Mouse (Mus musculus): ENCODE data around the gene Tcf20. TPM values are rescaled to one million over a fixed set of nuclear protein-coding genes. Genes with fewer than 3 reads are reported as not detected.

Tcf20 gene
- polyA plus RNA-seq, 1 experiment: 11.1 TPM

- TF ChIP-seq TCF12 (IDR thresholded peaks at IDR 0.05; ENCODE audit: insufficient read depth, poor library complexity, severe bottlenecking): no peak
- no peak for TF ChIP-seq POLR2A (IDR thresholded peaks at IDR 0.05; ENCODE audit: insufficient read length, low read depth)
- TF ChIP-seq MYOD1 (IDR thresholded peaks at IDR 0.05; ENCODE audit: control insufficient read depth in 1 of 3, insufficient read length in 2 of 3, low read depth in 2 of 3): no peak
- no peak for TF ChIP-seq MAX (IDR thresholded peaks at IDR 0.05; ENCODE audit: low read depth)
- no peak for TF ChIP-seq REST (IDR thresholded peaks at IDR 0.05; ENCODE audit: insufficient read depth, insufficient read length)
- TF ChIP-seq USF1 (IDR thresholded peaks at IDR 0.05; ENCODE audit: low read depth): no peak
- TF ChIP-seq SRF (IDR thresholded peaks at IDR 0.05; ENCODE audit: control insufficient read depth, insufficient read length, low read depth): no peak
- no peak for TF ChIP-seq POLR2AphosphoS2 (IDR thresholded peaks at IDR 0.05; ENCODE audit: insufficient read length, low read depth)
- no peak for TF ChIP-seq E2F4 (IDR thresholded peaks at IDR 0.05; ENCODE audit: insufficient read depth)
- no peak for TF ChIP-seq MYOG (IDR thresholded peaks at IDR 0.05; ENCODE audit: control insufficient read depth in 1 of 3, insufficient read depth in 1 of 3, insufficient read length in 2 of 3, low read depth in 2 of 3)
- TF ChIP-seq TCF3 (IDR thresholded peaks at IDR 0.05; ENCODE audit: insufficient read length, low read depth): no peak
- TF ChIP-seq CEBPB (IDR thresholded peaks at IDR 0.05; ENCODE audit: insufficient read depth, poor library complexity, severe bottlenecking): no peak
- Histone ChIP-seq H3K36me3 (ENCODE audit: control insufficient read depth, insufficient read depth) (no peaks in the 10 kb centered on the region), H3K4me2 (ENCODE audit: low read depth) (peak overlapping the region; percentile 34), H3K79me2 (ENCODE audit: control insufficient read depth, insufficient read depth) (no peaks in the 10 kb centered on the region), H3K27me3 (ENCODE audit: control insufficient read depth, insufficient read depth, insufficient read length) (peaks cover 64% of the 10 kb centered on the region), H3ac (ENCODE audit: control insufficient read depth, insufficient read length) (no peak overlapping the region), H3K4me3 (no peak overlapping the region)
These were observed 19.7 kb downstream of the Tcf20 start for GRCm38 (mm10) chr15:82967947-82968346.

GRCm38 (mm10) chr15:82964266-82964825 is 23.3 kb downstream of the Tcf20 start:
- no peak overlapping the region for H3K4me2 ChIP-seq (ENCODE audit: low read depth)
- H3ac ChIP-seq (ENCODE audit: control insufficient read depth, insufficient read length): no peak overlapping the region
- H3K36me3 ChIP-seq (ENCODE audit: control insufficient read depth, insufficient read depth): no peaks in the 10 kb centered on the region
- TF ChIP-seq REST (IDR thresholded peaks at IDR 0.05; ENCODE audit: insufficient read depth, insufficient read length) (no peak), MYOD1 (IDR thresholded peaks at IDR 0.05; ENCODE audit: control insufficient read depth in 1 of 3, insufficient read length in 2 of 3, low read depth in 2 of 3) (no peak), SRF (IDR thresholded peaks at IDR 0.05; ENCODE audit: control insufficient read depth, insufficient read length, low read depth) (no peak), POLR2A (IDR thresholded peaks at IDR 0.05; ENCODE audit: insufficient read length, low read depth) (no peak), USF1 (IDR thresholded peaks at IDR 0.05; ENCODE audit: low read depth) (no peak), MYOG (IDR thresholded peaks at IDR 0.05; ENCODE audit: control insufficient read depth in 1 of 3, insufficient read depth in 1 of 3, insufficient read length in 2 of 3, low read depth in 2 of 3) (no peak), TCF3 (IDR thresholded peaks at IDR 0.05; ENCODE audit: insufficient read length, low read depth) (no peak), MAX (IDR thresholded peaks at IDR 0.05; ENCODE audit: low read depth) (no peak), E2F4 (IDR thresholded peaks at IDR 0.05; ENCODE audit: insufficient read depth) (no peak), POLR2AphosphoS2 (IDR thresholded peaks at IDR 0.05; ENCODE audit: insufficient read length, low read depth) (no peak), TCF12 (IDR thresholded peaks at IDR 0.05; ENCODE audit: insufficient read depth, poor library complexity, severe bottlenecking) (no peak), CEBPB (IDR thresholded peaks at IDR 0.05; ENCODE audit: insufficient read depth, poor library complexity, severe bottlenecking) (no peak)
- H3K27me3 ChIP-seq (ENCODE audit: control insufficient read depth, insufficient read depth, insufficient read length): peaks cover 79% of the 10 kb centered on the region
- H3K4me3 ChIP-seq: no peak overlapping the region
- H3K79me2 ChIP-seq (ENCODE audit: control insufficient read depth, insufficient read depth): no peaks in the 10 kb centered on the region

GRCm38 (mm10) chr15:82963556-82964156 is 24.0 kb downstream of the Tcf20 start:
- Histone ChIP-seq H3K27me3 (ENCODE audit: control insufficient read depth, insufficient read depth, insufficient read length) (peaks cover 85% of the 10 kb centered on the region), H3K4me3 (no peak overlapping the region), H3K79me2 (ENCODE audit: control insufficient read depth, insufficient read depth) (no peaks in the 10 kb centered on the region), H3K4me2 (ENCODE audit: low read depth) (no peak overlapping the region), H3K36me3 (ENCODE audit: control insufficient read depth, insufficient read depth) (no peaks in the 10 kb centered on the region), H3ac (ENCODE audit: control insufficient read depth, insufficient read length) (no peak overlapping the region)
- no peak for TF ChIP-seq POLR2A (IDR thresholded peaks at IDR 0.05; ENCODE audit: insufficient read length, low read depth)
- TF ChIP-seq POLR2AphosphoS2 (IDR thresholded peaks at IDR 0.05; ENCODE audit: insufficient read length, low read depth): no peak
- no peak for TF ChIP-seq E2F4 (IDR thresholded peaks at IDR 0.05; ENCODE audit: insufficient read depth)
- TF ChIP-seq TCF12 (IDR thresholded peaks at IDR 0.05; ENCODE audit: insufficient read depth, poor library complexity, severe bottlenecking): no peak
- no peak for TF ChIP-seq MAX (IDR thresholded peaks at IDR 0.05; ENCODE audit: low read depth)
- no peak for TF ChIP-seq TCF3 (IDR thresholded peaks at IDR 0.05; ENCODE audit: insufficient read length, low read depth)
- TF ChIP-seq REST (IDR thresholded peaks at IDR 0.05; ENCODE audit: insufficient read depth, insufficient read length): no peak
- no peak for TF ChIP-seq SRF (IDR thresholded peaks at IDR 0.05; ENCODE audit: control insufficient read depth, insufficient read length, low read depth)
- TF ChIP-seq CEBPB (IDR thresholded peaks at IDR 0.05; ENCODE audit: insufficient read depth, poor library complexity, severe bottlenecking): no peak
- no peak for TF ChIP-seq MYOG (IDR thresholded peaks at IDR 0.05; ENCODE audit: control insufficient read depth in 1 of 3, insufficient read depth in 1 of 3, insufficient read length in 2 of 3, low read depth in 2 of 3)
- no peak for TF ChIP-seq USF1 (IDR thresholded peaks at IDR 0.05; ENCODE audit: low read depth)
- no peak for TF ChIP-seq MYOD1 (IDR thresholded peaks at IDR 0.05; ENCODE audit: control insufficient read depth in 1 of 3, insufficient read length in 2 of 3, low read depth in 2 of 3)

- Histone ChIP-seq H3K4me3 (no peak overlapping the region), H3K36me3 (ENCODE audit: control insufficient read depth, insufficient read depth) (no peaks in the 10 kb centered on the region), H3K27me3 (ENCODE audit: control insufficient read depth, insufficient read depth, insufficient read length) (peaks cover 85% of the 10 kb centered on the region), H3K4me2 (ENCODE audit: low read depth) (no peak overlapping the region), H3K79me2 (ENCODE audit: control insufficient read depth, insufficient read depth) (no peaks in the 10 kb centered on the region), H3ac (ENCODE audit: control insufficient read depth, insufficient read length) (no peak overlapping the region)
- TF ChIP-seq MYOG (IDR thresholded peaks at IDR 0.05; ENCODE audit: control insufficient read depth in 1 of 3, insufficient read depth in 1 of 3, insufficient read length in 2 of 3, low read depth in 2 of 3) (no peak), SRF (IDR thresholded peaks at IDR 0.05; ENCODE audit: control insufficient read depth, insufficient read length, low read depth) (no peak), MYOD1 (IDR thresholded peaks at IDR 0.05; ENCODE audit: control insufficient read depth in 1 of 3, insufficient read length in 2 of 3, low read depth in 2 of 3) (no peak), TCF3 (IDR thresholded peaks at IDR 0.05; ENCODE audit: insufficient read length, low read depth) (no peak), E2F4 (IDR thresholded peaks at IDR 0.05; ENCODE audit: insufficient read depth) (no peak), USF1 (IDR thresholded peaks at IDR 0.05; ENCODE audit: low read depth) (no peak), MAX (IDR thresholded peaks at IDR 0.05; ENCODE audit: low read depth) (no peak), TCF12 (IDR thresholded peaks at IDR 0.05; ENCODE audit: insufficient read depth, poor library complexity, severe bottlenecking) (no peak), REST (IDR thresholded peaks at IDR 0.05; ENCODE audit: insufficient read depth, insufficient read length) (no peak), POLR2AphosphoS2 (IDR thresholded peaks at IDR 0.05; ENCODE audit: insufficient read length, low read depth) (no peak), POLR2A (IDR thresholded peaks at IDR 0.05; ENCODE audit: insufficient read length, low read depth) (no peak)
These were observed 24.6 kb downstream of the Tcf20 start for GRCm38 (mm10) chr15:82963090-82963489.

Data from myocyte (in vitro differentiated cells).